Mouse (Mus musculus) CH12.LX (cell line): ENCODE results near the gene Gzf1. TPM values are rescaled to one million over a fixed set of nuclear protein-coding genes. Genes with fewer than 3 reads are reported as not detected.

Experiments
- DNase-seq: peaks from one replicate; pipeline ENCODE4 v3.0.0-alpha.2; 2013; ENCODE audit errors: extremely low read depth
- H3K27ac ChIP-seq: 2 replicates; pipeline ENCODE4 v1.5.1; 2012; ENCODE audit warnings: low read depth, mild to moderate bottlenecking, control low read depth, moderate library complexity; ENCODE audit not compliant: insufficient read depth
- H3K27me3 ChIP-seq: replicated peaks from 2 replicates; pipeline ENCODE3; 2012; ENCODE audit warnings: inconsistent platforms
- H3K36me3 ChIP-seq, 2 experiments: replicated peaks in 1 of 2; 2 replicates each; pipeline versions ENCODE3 to v1.6.1; 2012; ENCODE audit warnings: inconsistent platforms in 1 of 2, low read length in 1 of 2, mild to moderate bottlenecking in 1 of 2, mixed read lengths in 1 of 2, moderate library complexity in 1 of 2; ENCODE audit not compliant: control insufficient read depth in 1 of 2, insufficient read depth in 1 of 2
- H3K4me1 ChIP-seq, 2 experiments: 2 replicates each; pipeline ENCODE4 v1.6.1; 2012; ENCODE audit warnings: inconsistent platforms in 1 of 2, moderate library complexity in 1 of 2; ENCODE audit not compliant: insufficient read depth in 2 of 2, control insufficient read depth in 1 of 2
- H3K4me2 ChIP-seq: 2 replicates; pipeline ENCODE4 v1.6.1; 2012; ENCODE audit warnings: low read depth, mild to moderate bottlenecking, control low read depth; ENCODE audit not compliant: poor library complexity, insufficient read depth, severe bottlenecking
- H3K4me3 ChIP-seq, 3 experiments: fragments of 150-350 bp in 1 of 3; sonication (generic) in 1 of 3; replicated peaks in 1 of 3; 2 replicates each; pipeline versions ENCODE3 to v1.5.1; 2011 to 2012; ENCODE audit warnings: low read depth in 2 of 3, low read length in 2 of 3, mild to moderate bottlenecking in 2 of 3, moderate library complexity in 2 of 3, control low read depth in 1 of 3, improper control_type of control experiment in 1 of 3, inconsistent platforms in 1 of 3, mixed read lengths in 1 of 3; ENCODE audit not compliant: poor library complexity in 1 of 3
- H3K79me2 ChIP-seq: replicated peaks from 2 replicates; pipeline ENCODE4 v1.6.1; 2012; ENCODE audit warnings: mild to moderate bottlenecking, moderate library complexity; ENCODE audit not compliant: control insufficient read depth, poor library complexity, insufficient read depth, severe bottlenecking; ENCODE audit errors: extremely low read depth
- H3K9ac ChIP-seq: 2 replicates; pipeline ENCODE4 v1.6.1; 2012; ENCODE audit warnings: low read depth, mild to moderate bottlenecking, control low read depth, moderate library complexity; ENCODE audit not compliant: insufficient read depth
- H3K9me3 ChIP-seq: replicated peaks from 2 replicates; pipeline ENCODE3; 2012; ENCODE audit warnings: low read length, inconsistent platforms, mixed read lengths
- BHLHE40 ChIP-seq: IDR thresholded peaks from 2 replicates; pipeline ENCODE4 v1.6.1; 2011; ENCODE audit warnings: mild to moderate bottlenecking, low read depth, low read length, improper control_type of control experiment
- CHD1 ChIP-seq: IDR thresholded peaks from 2 replicates; pipeline ENCODE4 v1.6.1; 2012; ENCODE audit warnings: low read depth, low read length, improper control_type of control experiment, inconsistent platforms
- CHD2 ChIP-seq: IDR thresholded peaks from 2 replicates; pipeline ENCODE4 v1.6.1; 2011; ENCODE audit warnings: low read length, improper control_type of control experiment
- E2F4 ChIP-seq: IDR thresholded peaks from 2 replicates; pipeline ENCODE4 v1.6.1; 2011; ENCODE audit warnings: low read depth, low read length, improper control_type of control experiment; ENCODE audit not compliant: insufficient replicate concordance
- EP300 ChIP-seq: IDR thresholded peaks from 2 replicates; pipeline ENCODE4 v1.6.1; 2011; ENCODE audit warnings: low read length, improper control_type of control experiment
- ETS1 ChIP-seq: conservative IDR thresholded peaks from 2 replicates; pipeline ENCODE4 v1.6.1; 2012; ENCODE audit warnings: low read depth, mild to moderate bottlenecking, inconsistent platforms, low read length, improper control_type of control experiment, moderate library complexity
- GABPA ChIP-seq: IDR thresholded peaks from 2 replicates; pipeline ENCODE4 v1.6.1; 2012; ENCODE audit warnings: low read depth, low read length, improper control_type of control experiment, inconsistent platforms; ENCODE audit not compliant: insufficient replicate concordance
- IRF4 ChIP-seq: IDR thresholded peaks from 2 replicates; pipeline ENCODE4 v1.6.1; 2014; ENCODE audit warnings: low read depth, mild to moderate bottlenecking, inconsistent platforms, low read length, improper control_type of control experiment
- JUN ChIP-seq: IDR thresholded peaks from 2 replicates; pipeline ENCODE4 v1.6.1; 2011; ENCODE audit warnings: low read depth, mild to moderate bottlenecking, low read length, improper control_type of control experiment, moderate library complexity; ENCODE audit not compliant: insufficient read depth
- MAZ ChIP-seq: IDR thresholded peaks from 2 replicates; pipeline ENCODE4 v1.6.1; 2012; ENCODE audit warnings: low read depth, mild to moderate bottlenecking, inconsistent platforms, low read length, improper control_type of control experiment, moderate library complexity
- MEF2A ChIP-seq: IDR thresholded peaks from 2 replicates; pipeline ENCODE4 v1.6.1; 2014; ENCODE audit warnings: low read depth, mild to moderate bottlenecking, inconsistent platforms, low read length, improper control_type of control experiment, borderline replicate concordance
- MXI1 ChIP-seq: IDR thresholded peaks from 2 replicates; pipeline ENCODE4 v1.6.1; 2011; ENCODE audit warnings: mild to moderate bottlenecking, low read depth, low read length, improper control_type of control experiment
- PAX5 ChIP-seq: IDR thresholded peaks from 2 replicates; pipeline ENCODE4 v1.6.1; 2012; ENCODE audit warnings: low read length, inconsistent platforms, mixed read lengths
- SIN3A ChIP-seq: IDR thresholded peaks from 2 replicates; pipeline ENCODE4 v1.6.1; 2012; ENCODE audit warnings: low read length, improper control_type of control experiment, inconsistent platforms
- TBP ChIP-seq: conservative IDR thresholded peaks from 2 replicates; pipeline ENCODE4 v1.6.1; 2011; ENCODE audit warnings: low read depth, low read length, improper control_type of control experiment
- TCF12 ChIP-seq: IDR thresholded peaks from 2 replicates; pipeline ENCODE4 v1.6.1; 2014; ENCODE audit warnings: low read depth, mild to moderate bottlenecking, inconsistent platforms, low read length, improper control_type of control experiment
- USF2 ChIP-seq: conservative IDR thresholded peaks from 2 replicates; pipeline ENCODE4 v1.6.1; 2011; ENCODE audit warnings: low read depth, low read length, improper control_type of control experiment
- ZMIZ1 ChIP-seq: IDR thresholded peaks from 2 replicates; pipeline ENCODE4 v1.6.1; 2012; ENCODE audit warnings: low read depth, mild to moderate bottlenecking, inconsistent platforms, low read length, improper control_type of control experiment
- dilution Hi-C: fragments of 300-500 bp; cut with MboI; formaldehyde crosslinking; loops from 2 replicates; pipeline ENCODE4 v1.14.3; 2020; ENCODE audit warnings: low sequenced_read_pairs; ENCODE audit not compliant: extremely low pct_unique_long_range_greater_than_20kb, extremely low pct_ligation_motif_present
- in situ Hi-C: fragments of 300-500 bp; cut with MboI; formaldehyde crosslinking; loops from 3 replicates; pipeline ENCODE4 v1.14.3; 2019; ENCODE audit warnings: low sequenced_read_pairs, low pct_ligation_motif_present, low pct_unique_long_range_greater_than_20kb, mixed read lengths
- polyA plus RNA-seq: library from polyadenylated mRNA; unstranded; fragments of >175 nt; gene quantifications from 2 replicates; pipeline ENCODE4 v1.2.1, GENCODE M21; 2012; ENCODE audit warnings: low read depth; ENCODE audit not compliant: insufficient read length
- total RNA-seq, 2 experiments: library from RNA; depleted of rRNA; stranded (reverse); fragments of 300-350 nt in 1 of 2; fragments of >200 nt in 1 of 2; gene quantifications; 2 replicates each; pipeline ENCODE4 v1.2.3; 2012 to 2014

The Gzf1 gene
- total and polyA plus RNA-seq, 3 experiments: 5.8 to 9.5 (median 8.1) TPM

GRCm38 (mm10) chr2:148717072-148717471, 36.2 kb downstream of the Gzf1 start:
- no peaks in the 10 kb centered on the region for H3K4me1 ChIP-seq
- no peaks in the 10 kb centered on the region for H3K79me2 ChIP-seq
- no peak for DNase-seq
- H3K9ac ChIP-seq: no peak overlapping the region
- no peaks in the 10 kb centered on the region for H3K9me3 ChIP-seq
- H3K27me3 ChIP-seq: no peaks in the 10 kb centered on the region
- in situ Hi-C loops (no loop called here), dilution Hi-C loops (no loop called here)
- H3K4me3 ChIP-seq: no peak overlapping the region
- no peak overlapping the region for H3K27ac ChIP-seq
- TF ChIP-seq CHD2: no peak
- TF ChIP-seq CHD1: no peak
- TF ChIP-seq MXI1: no peak
- no peak for TF ChIP-seq MAZ
- TF ChIP-seq USF2: no peak
- no peak for TF ChIP-seq SIN3A
- no peak for TF ChIP-seq ETS1
- no peak for TF ChIP-seq MEF2A
- no peak for TF ChIP-seq GABPA
- TF ChIP-seq ZMIZ1: no peak
- no peak for TF ChIP-seq TCF12
- no peak for TF ChIP-seq JUN
- no peak for TF ChIP-seq BHLHE40
- TF ChIP-seq EP300: no peak
- no peak for TF ChIP-seq TBP
- TF ChIP-seq, all 38 proteins: peak for 0
- Histone ChIP-seq H3K4me2 (no peak overlapping the region), H3K36me3 (no peaks in the 10 kb centered on the region)

DNA sequence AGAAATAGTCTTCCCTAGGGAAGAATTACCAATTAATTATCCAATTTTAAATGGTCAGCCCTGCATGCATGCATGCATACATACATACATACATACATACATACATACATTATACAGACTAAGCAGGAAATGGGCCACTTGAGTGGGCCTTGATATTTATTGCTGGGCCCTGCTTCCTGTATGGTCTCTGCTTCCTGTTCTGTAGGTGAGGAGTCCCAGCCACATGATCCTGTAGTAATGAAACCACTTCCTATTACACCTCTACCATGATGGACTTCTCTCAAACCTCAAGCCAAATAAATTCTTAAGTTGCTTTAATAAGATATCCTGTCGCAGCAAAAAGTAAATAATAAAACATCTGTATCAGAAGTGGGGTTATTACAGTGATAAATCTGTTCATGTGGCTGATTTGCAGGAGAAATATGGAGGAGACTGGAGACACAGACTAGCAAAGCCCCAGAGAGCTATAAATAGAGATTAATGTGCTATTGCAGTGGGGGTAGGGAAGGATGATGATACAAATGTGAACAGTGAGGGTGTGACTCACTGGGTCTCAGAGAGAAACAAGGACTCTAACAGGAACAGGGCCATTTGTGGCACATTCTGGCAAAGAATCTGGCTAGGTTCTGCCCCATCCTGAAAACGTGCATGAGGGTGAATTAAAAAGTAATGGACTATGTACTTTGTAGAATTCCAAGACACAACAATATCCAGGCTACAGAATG, 38.6 kb downstream of the Gzf1 start:
- no peaks in the 10 kb centered on the region for H3K9me3 ChIP-seq
- TF ChIP-seq JUN: no peak
- TF ChIP-seq CHD2: no peak
- no peak for TF ChIP-seq TCF12
- no peak for TF ChIP-seq PAX5
- no peak for TF ChIP-seq IRF4
- TF ChIP-seq MAZ: no peak
- no peak for TF ChIP-seq ZMIZ1
- no peak for TF ChIP-seq TBP
- no peak for TF ChIP-seq E2F4
- no peak for DNase-seq
- no peak overlapping the region for H3K4me2 ChIP-seq
- in situ Hi-C loops (no loop called here), dilution Hi-C loops (no loop called here)
- H3K27ac ChIP-seq: no peak overlapping the region
- no peak overlapping the region for H3K4me3 ChIP-seq
- H3K79me2 ChIP-seq: no peaks in the 10 kb centered on the region
- no peak overlapping the region for H3K9ac ChIP-seq
- H3K36me3 ChIP-seq: no peaks in the 10 kb centered on the region
- peaks cover 2% of the 10 kb centered on the region for H3K27me3 ChIP-seq
- H3K4me1 ChIP-seq: no peaks in the 10 kb centered on the region
